Mouse (Mus musculus) brain, embryonic 14.5 days (tissue): Measurements from ENCODE around the gene Rps6ka5. TPM values are rescaled to one million over a fixed set of nuclear protein-coding genes. Genes with fewer than 3 reads are reported as not detected.

Experiments
- DNase-seq: peaks from one replicate; pipeline ENCODE4 v3.0.0-alpha.2; 2011; ENCODE audit warnings: low read depth
- CTCF ChIP-seq: fragments of 200-500 bp; IDR thresholded peaks from 2 replicates; pipeline ENCODE4 v1.5.1; 2012; ENCODE audit warnings: inconsistent platforms, mild to moderate bottlenecking, moderate library complexity, borderline replicate concordance; ENCODE audit not compliant: insufficient read depth, insufficient read length; ENCODE audit errors: extremely low read depth
- POLR2A ChIP-seq: fragments of 200-500 bp; IDR thresholded peaks from 2 replicates; pipeline ENCODE4 v1.6.1; 2012; ENCODE audit warnings: mild to moderate bottlenecking, inconsistent platforms, borderline replicate concordance; ENCODE audit not compliant: poor library complexity, insufficient read depth, insufficient read length, severe bottlenecking; ENCODE audit errors: extremely low read depth
- polyA plus RNA-seq: library from polyadenylated mRNA; depleted of rRNA; stranded (reverse); fragments of >200 nt; gene quantifications from 2 replicates; pipeline ENCODE4 v1.2.3, GENCODE M21; 2012

Rps6ka5 gene
- polyA plus RNA-seq, 1 experiment = 9.7 TPM

DNA sequence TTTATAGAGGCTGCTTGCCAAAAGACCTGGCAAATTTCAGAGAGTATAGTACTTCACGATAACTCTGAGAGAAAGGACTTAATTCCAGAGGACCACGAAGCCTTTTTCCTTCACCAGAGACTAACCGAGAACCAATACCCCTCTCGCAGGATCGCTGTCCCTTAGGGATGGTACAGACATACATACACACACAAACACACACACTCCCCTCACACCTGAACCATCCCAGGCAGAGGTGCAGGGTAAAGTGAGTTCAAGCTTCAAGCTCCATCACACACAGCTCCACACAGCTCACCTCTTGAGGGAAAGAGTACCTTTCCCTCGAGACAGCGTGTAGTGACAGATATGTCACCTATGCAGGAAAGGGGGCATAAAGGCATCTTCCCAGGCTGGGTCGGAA, 2.6 kb downstream of the Rps6ka5 start:
- no peak for DNase-seq
- TF ChIP-seq POLR2A (no peak), CTCF (no peak)

DNA sequence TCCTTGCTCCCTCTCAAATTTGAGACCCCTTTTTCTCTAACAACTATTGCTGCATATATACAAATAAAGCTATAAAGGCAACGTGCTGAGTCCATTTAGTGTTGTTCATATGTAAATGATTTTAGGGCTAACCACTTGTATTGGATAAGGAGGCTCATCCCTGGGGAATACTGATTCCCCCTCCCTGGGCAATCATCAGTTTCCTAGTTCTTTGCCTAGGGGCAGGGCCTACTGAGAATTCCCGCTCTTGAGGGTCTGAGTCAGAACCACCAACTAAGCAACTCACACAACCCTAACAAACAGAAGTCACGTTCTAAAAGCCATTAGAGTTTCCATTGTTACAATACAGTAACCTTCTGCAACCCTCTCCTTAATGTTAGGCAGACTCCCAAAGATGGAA, 6.0 kb downstream of the Rps6ka5 start:
- DNase-seq = no peak
- TF ChIP-seq POLR2A = no peak
- TF ChIP-seq CTCF = no peak

DNA sequence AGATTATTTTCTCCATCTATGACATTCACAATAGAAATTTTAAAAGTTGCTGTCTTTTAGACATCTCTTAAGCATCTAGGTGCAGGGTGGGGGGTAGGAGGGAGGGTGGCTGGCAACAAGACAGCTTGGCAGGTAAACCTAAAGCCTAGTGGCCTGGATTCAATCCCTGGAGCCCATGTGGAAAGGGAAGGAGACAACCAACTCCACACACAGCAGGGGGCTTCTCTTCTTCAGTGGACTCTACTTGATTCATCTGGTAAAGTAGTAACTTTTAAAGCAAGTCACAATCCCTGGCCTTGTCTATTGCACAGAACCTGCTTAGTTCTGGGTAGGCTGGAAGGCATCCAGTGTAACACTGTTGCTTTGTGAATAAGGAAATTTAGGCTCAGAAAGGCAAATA, 9.3 kb downstream of the Rps6ka5 start:
- TF ChIP-seq POLR2A = no peak
- no peak for TF ChIP-seq CTCF
- no peak for DNase-seq

DNA sequence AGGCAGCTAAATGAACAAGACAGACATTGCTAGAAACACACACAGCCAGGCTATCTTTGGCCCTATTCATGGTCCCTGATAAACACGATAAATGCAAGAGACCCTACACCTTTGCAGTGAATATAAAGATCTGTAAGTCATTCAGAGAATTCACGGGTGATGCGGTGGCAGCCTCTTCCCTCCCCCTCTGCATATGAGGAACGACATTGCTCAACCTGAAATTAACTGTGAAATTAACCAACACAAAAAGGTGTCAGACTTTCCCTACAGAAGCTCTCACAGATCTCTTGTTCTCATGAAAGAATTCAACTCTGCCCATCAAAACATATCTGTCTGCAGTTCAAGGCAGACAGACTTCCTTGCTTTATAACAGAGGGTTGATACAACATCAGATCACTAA, 9.8 kb downstream of the Rps6ka5 start:
- TF ChIP-seq CTCF (no peak), POLR2A (no peak)
- DNase-seq = no peak

DNA sequence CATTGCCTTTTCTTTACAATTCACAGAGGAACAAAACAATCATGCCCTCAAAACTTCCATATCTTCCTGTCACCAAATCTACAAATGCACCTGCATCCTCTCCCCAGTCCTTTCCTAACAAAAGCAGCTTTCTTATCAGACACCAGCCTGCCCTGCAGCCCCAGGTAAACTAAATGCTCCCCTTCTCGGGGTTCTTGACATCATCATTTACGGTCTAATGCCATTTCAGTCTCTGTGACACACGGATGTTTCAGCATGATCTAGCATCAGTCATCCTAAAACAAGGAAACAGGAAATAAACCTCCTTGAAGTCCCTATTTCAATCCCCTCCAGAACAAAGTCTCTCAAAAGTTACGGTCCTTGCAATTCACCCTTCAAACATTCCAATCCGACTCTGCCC, 15.0 kb downstream of the Rps6ka5 start:
- DNase-seq = no peak
- no peak for TF ChIP-seq POLR2A
- no peak for TF ChIP-seq CTCF

DNA sequence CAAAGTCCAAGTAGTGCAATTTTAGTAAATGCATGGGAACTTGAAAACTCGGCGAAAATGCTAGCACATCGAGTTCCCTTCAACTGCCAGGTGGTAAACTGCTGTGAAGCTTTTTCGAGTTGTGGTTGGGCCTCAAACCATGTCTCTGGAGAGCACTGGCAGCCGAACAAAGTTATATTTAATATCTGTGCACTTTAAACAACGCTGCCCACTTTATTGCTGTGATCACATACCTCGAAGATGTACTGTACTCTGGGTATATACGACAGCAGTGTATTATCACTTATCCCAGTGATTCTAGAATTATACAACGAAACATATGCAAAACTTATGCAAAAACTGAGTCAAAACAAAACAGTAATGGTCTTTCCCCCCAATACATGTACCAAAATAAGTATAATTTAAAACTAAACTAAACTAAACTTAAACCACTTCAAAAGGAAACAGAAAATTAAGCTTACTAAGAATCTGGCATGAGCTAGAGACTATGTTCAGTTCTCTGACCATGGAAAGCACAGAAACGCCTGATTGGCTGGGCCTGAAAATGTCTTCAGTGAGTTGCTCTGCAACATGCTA, 15.6 kb downstream of the Rps6ka5 start:
- DNase-seq = no peak
- TF ChIP-seq POLR2A = no peak
- TF ChIP-seq CTCF = no peak

DNA sequence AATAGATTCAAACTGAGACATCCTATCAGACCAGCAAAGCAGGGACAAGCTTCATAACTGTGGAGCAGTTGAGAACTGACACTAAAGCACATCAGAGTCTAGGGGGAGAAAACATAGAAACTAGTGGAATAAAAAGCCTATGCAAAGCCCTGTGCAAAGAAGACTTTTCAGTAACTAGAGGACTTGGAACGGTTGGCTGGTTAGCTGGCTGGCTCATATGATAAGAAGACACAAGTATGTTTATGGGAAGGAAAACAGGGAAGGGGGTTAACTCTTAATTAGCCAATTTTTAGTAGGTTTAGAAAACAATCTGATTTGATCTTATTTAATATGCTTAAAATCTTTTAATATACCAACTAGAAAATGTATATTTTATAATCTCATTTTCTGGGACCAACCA, 16.4 kb downstream of the Rps6ka5 start:
- DNase-seq = no peak
- no peak for TF ChIP-seq POLR2A
- TF ChIP-seq CTCF = no peak

DNA sequence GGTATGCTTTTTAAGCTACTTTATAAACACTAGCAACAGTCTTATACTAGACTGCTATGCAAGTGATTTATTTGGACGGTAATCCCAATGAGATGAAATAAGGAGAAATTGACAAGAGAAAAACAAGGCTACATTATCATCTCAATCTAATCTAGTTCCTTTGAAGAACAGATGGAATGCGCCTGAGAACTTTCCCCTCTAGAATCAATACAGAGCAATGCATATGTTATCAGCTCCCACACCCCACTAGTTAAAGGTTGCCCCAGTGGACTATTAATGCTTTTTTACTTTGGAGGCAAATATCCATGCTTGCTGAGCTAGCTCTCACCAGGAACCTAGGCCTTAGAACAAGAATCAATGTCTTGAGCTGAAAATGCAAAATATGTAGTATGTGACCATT, 19.5 kb downstream of the Rps6ka5 start:
- no peak for DNase-seq
- no peak for TF ChIP-seq POLR2A
- no peak for TF ChIP-seq CTCF

DNA sequence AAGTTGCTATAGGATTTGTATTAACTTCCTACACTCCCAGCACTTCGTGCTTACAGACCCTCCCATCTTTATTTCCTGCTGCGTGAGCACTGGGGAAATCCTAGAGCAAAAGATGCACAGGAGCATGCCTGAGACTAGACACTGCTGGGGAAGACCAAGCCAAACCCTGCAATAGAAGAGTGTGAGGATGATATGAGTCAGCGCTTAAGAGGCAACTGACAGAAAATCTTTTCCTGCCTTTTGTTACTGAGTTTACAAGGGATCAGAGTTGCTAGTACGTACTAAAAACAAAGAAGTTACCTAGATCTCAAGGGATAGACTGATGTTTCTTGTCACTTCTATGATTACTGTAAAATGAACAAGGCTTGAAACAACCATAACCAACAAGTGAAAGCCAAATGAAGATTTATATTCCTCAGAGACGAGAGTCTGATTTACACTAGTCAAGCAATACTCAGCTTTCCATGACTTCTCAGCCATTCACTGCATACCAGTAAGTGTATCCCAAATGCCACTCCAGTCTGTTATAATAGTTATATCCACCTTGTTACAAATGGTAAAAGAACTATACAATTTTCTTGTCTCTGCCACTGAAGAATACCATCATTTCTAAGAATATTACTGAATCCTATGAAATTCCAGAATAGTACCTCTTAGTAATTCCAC, 21.6 kb downstream of the Rps6ka5 start:
- DNase-seq = no peak
- TF ChIP-seq CTCF = no peak
- no peak for TF ChIP-seq POLR2A

DNA sequence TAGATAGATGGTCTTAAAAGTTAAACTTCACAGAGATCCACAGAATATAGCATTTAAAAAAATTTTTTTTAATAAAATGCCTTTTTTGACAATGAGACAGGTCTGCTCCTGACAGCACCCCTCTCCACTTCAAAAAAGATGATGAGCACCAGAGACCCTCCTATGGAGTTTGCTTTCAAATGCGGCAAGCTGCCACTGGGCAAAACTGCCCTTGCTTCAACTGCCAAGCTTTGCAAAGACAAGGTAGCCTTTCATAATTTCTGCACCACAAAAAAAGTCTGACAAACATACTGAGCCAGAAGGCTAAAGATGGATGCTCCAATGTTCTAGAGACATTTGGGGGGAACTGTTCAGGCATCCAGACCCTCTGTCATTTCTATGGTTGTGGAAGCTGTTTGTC, 28.8 kb downstream of the Rps6ka5 start:
- DNase-seq = no peak
- TF ChIP-seq CTCF (no peak), POLR2A (no peak)

DNA sequence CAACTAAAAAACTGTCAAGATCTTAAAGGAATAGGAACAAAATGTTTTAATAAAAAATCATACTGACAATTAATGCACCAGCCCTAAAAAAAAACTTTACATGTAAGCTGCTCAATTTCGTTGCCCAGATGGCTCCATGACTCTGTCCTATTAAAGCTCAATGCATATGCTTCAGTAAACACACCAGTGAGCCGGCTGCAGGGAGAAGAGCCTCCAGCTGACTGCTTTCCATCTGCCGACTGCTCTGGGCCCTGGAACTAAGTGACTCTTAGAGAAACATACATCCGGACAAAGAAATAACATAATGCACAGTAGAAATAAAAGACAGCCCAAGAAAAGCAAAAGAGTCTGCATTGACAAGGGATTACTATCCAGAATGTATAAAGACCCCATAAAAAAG, 30.2 kb downstream of the Rps6ka5 start:
- peak; percentile 83 for DNase-seq
- TF ChIP-seq CTCF (no peak), POLR2A (no peak)

DNA sequence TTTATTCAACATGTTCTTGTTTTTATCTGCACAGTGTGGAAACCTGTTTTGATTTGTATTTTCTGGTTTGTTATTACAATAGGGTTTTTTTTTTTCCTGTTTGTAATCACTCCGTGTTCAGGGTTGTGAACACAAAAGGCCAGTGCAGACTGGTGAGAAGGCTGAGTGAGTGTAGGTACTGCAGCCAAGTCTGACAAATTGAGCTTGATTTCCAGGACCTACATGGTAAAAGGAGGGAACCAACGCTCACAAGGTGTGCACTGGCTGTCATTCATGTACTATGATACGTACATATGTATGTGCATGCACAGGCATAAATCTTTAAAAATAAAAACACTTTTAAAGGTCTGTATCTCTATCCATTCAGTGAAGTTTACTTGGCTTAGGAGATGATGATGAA, 31.5 kb downstream of the Rps6ka5 start:
- DNase-seq = no peak
- TF ChIP-seq POLR2A = no peak
- TF ChIP-seq CTCF = no peak

DNA sequence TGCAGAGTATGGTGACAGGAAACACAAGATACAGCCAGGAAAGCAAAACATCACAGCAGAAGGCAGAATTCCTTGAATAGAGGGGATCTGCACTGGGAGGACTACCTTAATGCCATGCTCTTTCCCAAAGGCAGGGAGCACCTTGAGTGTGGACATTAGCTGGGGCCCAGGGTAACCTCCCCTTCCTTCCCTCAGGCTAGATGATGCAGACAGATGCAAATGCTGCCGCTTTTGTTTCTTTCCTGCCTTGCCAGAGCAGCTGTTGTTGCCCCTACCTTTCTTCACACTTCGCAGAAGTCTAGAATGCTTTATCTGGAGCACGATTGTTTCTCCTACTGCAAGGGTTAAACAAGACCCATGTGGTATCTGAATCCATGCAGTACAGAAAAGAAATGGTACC, 34.6 kb downstream of the Rps6ka5 start:
- DNase-seq = no peak
- TF ChIP-seq POLR2A = no peak
- no peak for TF ChIP-seq CTCF

DNA sequence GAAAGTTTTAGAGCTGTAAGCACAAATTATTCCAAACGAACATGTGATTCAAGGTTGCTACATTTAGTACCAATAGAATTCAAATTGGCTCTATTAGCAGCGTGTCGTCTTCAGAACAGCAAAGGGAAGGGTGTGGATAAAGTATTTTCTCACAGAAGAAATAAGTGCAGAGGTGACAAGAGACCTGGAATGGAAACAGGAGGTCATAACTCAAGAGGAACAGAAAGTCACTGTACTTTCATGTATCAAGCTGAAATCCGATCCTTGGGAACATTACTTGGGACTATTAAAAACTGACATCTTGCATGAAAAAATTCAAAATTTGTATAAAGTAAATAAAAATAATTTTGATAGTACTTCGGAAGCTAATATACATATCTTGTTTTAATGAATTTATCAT, 36.3 kb downstream of the Rps6ka5 start:
- no peak for DNase-seq
- no peak for TF ChIP-seq CTCF
- TF ChIP-seq POLR2A = no peak
